Mouse (Mus musculus) adrenal gland, adult 18-20 months (tissue): ENCODE results near the gene Pecam1. TPM values are rescaled to one million over a fixed set of nuclear protein-coding genes. Genes with fewer than 3 reads are reported as not detected.

ENCODE experiments used
- microRNA-seq, 2 experiments: library from miRNA; unstranded; fragments of <30 nt; microRNA quantifications; one replicate each; pipeline ENCODE4 v1.2.0; 2021; ENCODE audit warnings: borderline number of aligned reads in 2 of 2
- total RNA-seq, 2 experiments: library from RNA; stranded (reverse); gene quantifications; 1 replicate in 1 of 2; 2 replicates in 1 of 2; pipeline ENCODE4 v1.2.3; 2021

Gene Pecam1
- total RNA-seq, 2 experiments from 2014 or later, result 57.1 to 63.6 TPM

Small RNAs within 50 kb of the gene (microRNA-seq; reads per million reads assigned to microRNA genes)
- gene Gm25994 (0 reads per million in 2 experiments), gene Mir3064 (8.6 to 10.9 reads per million in 2 experiments)

Other genes starting within 250 kb of the Pecam1 start
- 10 to 100 TPM; 52.1 to 54.2 TPM for gene Tex2, start 137.2 kb downstream of the Pecam1 start, total RNA-seq
- gene Milr1, start 598 bp upstream of the Pecam1 start, total RNA-seq, result 1 to 10 TPM in 1 of 2 experiments, under 1 TPM in 1; 0.83 to 1.2 TPM
- 1 to 10 TPM; 4.3 to 6.1 TPM for gene Polg2, start 28.9 kb upstream of the Pecam1 start, total RNA-seq
- 100 to 1,000 TPM; 828 to 881 TPM for gene Ddx5, start 38.6 kb upstream of the Pecam1 start, total RNA-seq
- 1 to 10 TPM; 7.6 to 8.4 TPM for gene Cep95, start 38.6 kb upstream of the Pecam1 start, total RNA-seq
- gene Smurf2, start 170.1 kb upstream of the Pecam1 start, total RNA-seq, result 10 to 100 TPM; 34.7 to 38.7 TPM
- gene Kpna2, start 248.9 kb upstream of the Pecam1 start, total RNA-seq, result 10 to 100 TPM; 16.7 to 36.4 TPM